Mouse (Mus musculus) liver, embryonic 15.5 days (tissue): ENCODE results near the gene C1rl. TPM values are rescaled to one million over a fixed set of nuclear protein-coding genes. Genes with fewer than 3 reads are reported as not detected.
"Not testable (repeated sequence)": the region's sequence is repeated elsewhere in the genome, so short reads cannot be mapped to it uniquely, and the experiment has no call there.

ENCODE experiments used
- ATAC-seq: fragments of 200-750 bp; cut with Nextera tagmentation; 2 replicates; pipeline ENCODE4 v1.8.0; 2017; ENCODE audit warnings: moderate number of reproducible peaks, mild to moderate bottlenecking, moderate library complexity; ENCODE audit not compliant: insufficient read depth
- H3K27ac ChIP-seq: fragments of 300-500 bp; sonication (generic); replicated peaks from 2 replicates; pipeline ENCODE4 v1.5.1; 2015; ENCODE audit warnings: mild to moderate bottlenecking, inconsistent platforms
- H3K27me3 ChIP-seq: fragments of 300-500 bp; sonication (generic); 2 replicates; pipeline ENCODE4 v1.6.1; 2015; ENCODE audit warnings: mild to moderate bottlenecking, inconsistent platforms
- H3K36me3 ChIP-seq: fragments of 300-500 bp; sonication (generic); replicated peaks from 2 replicates; pipeline ENCODE4 v1.6.1; 2015; ENCODE audit warnings: moderate library complexity, mild to moderate bottlenecking, inconsistent platforms
- H3K4me1 ChIP-seq: fragments of 300-500 bp; sonication (generic); replicated peaks from 2 replicates; pipeline ENCODE4 v1.6.1; 2015; ENCODE audit warnings: inconsistent platforms
- H3K4me2 ChIP-seq: fragments of 300-500 bp; sonication (generic); 2 replicates; pipeline ENCODE4 v1.6.1; 2015; ENCODE audit warnings: moderate library complexity, mild to moderate bottlenecking, inconsistent platforms
- H3K4me3 ChIP-seq: fragments of 300-500 bp; sonication (generic); replicated peaks from 2 replicates; pipeline ENCODE4 v1.5.1; 2015; ENCODE audit warnings: mild to moderate bottlenecking, inconsistent platforms
- H3K9ac ChIP-seq: fragments of 300-500 bp; sonication (generic); 2 replicates; pipeline ENCODE4 v1.6.1; 2015; ENCODE audit warnings: moderate library complexity, mild to moderate bottlenecking, inconsistent platforms
- H3K9me3 ChIP-seq: fragments of 300-500 bp; sonication (generic); replicated peaks from 2 replicates; pipeline ENCODE4 v1.6.1; 2016; ENCODE audit warnings: inconsistent platforms
- WGBS: fragments of 180-500 bp; shearing (Covaris S2); methylation state at CpG from one replicate; pipeline ENCODE4 v1.1.7; 2015; ENCODE audit warnings: mixed read lengths; ENCODE audit not compliant: insufficient replicate concordance; 5-methylcytosine and 5-hydroxymethylcytosine counted together
- polyA plus RNA-seq: library from polyadenylated mRNA; unstranded; fragments of >200 nt; fragmentation: Nextera tagmentation; extraction: Ambion mirVana; gene quantifications from 2 replicates; pipeline ENCODE4 v1.2.1, GENCODE M21; 2015

C1rl gene
- polyA plus RNA-seq, 1 experiment from 2014 or later: 11.2 TPM

GRCm38 (mm10) chr6:124457827-124458226 lies 35.1 kb upstream of the C1rl start:
- no peaks in the 10 kb centered on the region for H3K36me3 ChIP-seq

GRCm38 (mm10) chr6:124458505-124458904 lies 34.4 kb upstream of the C1rl start:
- H3K36me3 ChIP-seq: no peaks in the 10 kb centered on the region
- peaks cover 9% of the 10 kb centered on the region; the same call in 1 of the 2 replicates for H3K4me1 ChIP-seq
- peaks cover 9% of the 10 kb centered on the region; the same call in 1 of the 2 replicates for H3K27me3 ChIP-seq
- 78% methylated on average over 11 of the region's 11 CpGs for WGBS
- ATAC-seq: no peak
- H3K4me3 ChIP-seq: no peak overlapping the region
- H3K27ac ChIP-seq: no peak overlapping the region
- H3K9me3 ChIP-seq: no peaks in the 10 kb centered on the region
- no peak overlapping the region for H3K4me2 ChIP-seq
- H3K9ac ChIP-seq: no peak overlapping the region

More at GRCm38 (mm10) chr6:124457827-124458226, 35.1 kb upstream of the C1rl start:
- no peak for ATAC-seq
- Histone ChIP-seq H3K27ac (no peak overlapping the region), H3K4me2 (no peak overlapping the region), H3K9me3 (no peaks in the 10 kb centered on the region), H3K4me3 (no peak overlapping the region), H3K27me3 (0 out of 2 replicates have a peak, but pooled peaks cover 3% of the 10 kb centered on the region), H3K9ac (no peak overlapping the region), H3K4me1 (peaks cover 16% of the 10 kb centered on the region)
- 80% methylated on average over 5 of the region's 5 CpGs for WGBS

- Histone ChIP-seq H3K9ac (no peak overlapping the region), H3K4me3 (no peak overlapping the region), H3K27me3 (peaks cover 13% of the 10 kb centered on the region), H3K36me3 (no peaks in the 10 kb centered on the region), H3K27ac (no peak overlapping the region), H3K4me2 (no peak overlapping the region), H3K4me1 (peaks cover 14% of the 10 kb centered on the region), H3K9me3 (no peaks in the 10 kb centered on the region)
- no peak for ATAC-seq
- 20% methylated on average over 4 of the region's 4 CpGs for WGBS
These were observed 33.5 kb upstream of the C1rl start for GRCm38 (mm10) chr6:124459388-124459787.

GRCm38 (mm10) chr6:124463881-124464291 lies 29.0 kb upstream of the C1rl start:
- H3K4me1 ChIP-seq: peaks cover 26% of the 10 kb centered on the region
- WGBS: 7% methylated on average over 8 of the region's 8 CpGs
- no peak overlapping the region for H3K27ac ChIP-seq
- H3K27me3 ChIP-seq: peaks cover 14% of the 10 kb centered on the region
- H3K4me2 ChIP-seq: peak overlapping the region; percentile 79
- H3K36me3 ChIP-seq: no peaks in the 10 kb centered on the region
- H3K9ac ChIP-seq: no peak overlapping the region
- ATAC-seq: no peak; the same call in 1 of the 2 replicates
- H3K4me3 ChIP-seq: peak overlapping the region; percentile 49
- no peaks in the 10 kb centered on the region for H3K9me3 ChIP-seq

- Histone ChIP-seq H3K4me1 (peaks cover 22% of the 10 kb centered on the region), H3K9ac (peak within 1 kb of the TSS; percentile 54), H3K4me2 (peak within 1 kb of the TSS; percentile 79), H3K4me3 (peak within 1 kb of the TSS; percentile 49), H3K9me3 (no peaks in the 10 kb centered on the region), H3K27me3 (peaks cover 14% of the 10 kb centered on the region), H3K36me3 (no peaks in the 10 kb centered on the region), H3K27ac (no peak within 1 kb of the TSS)
- WGBS: 9% methylated on average over 27 of the region's 27 CpGs
- ATAC-seq: peak; percentile 92
These were observed 28.3 kb upstream of the C1rl start, which contains the start of gene Clstn3 for GRCm38 (mm10) chr6:124464305-124465271. Gene Clstn3 (minus strand): TSS chr6:124464794.

GRCm38 (mm10) chr6:124465299-124465698 lies 27.6 kb upstream of the C1rl start:
- H3K9me3 ChIP-seq: no peaks in the 10 kb centered on the region
- WGBS: 51% methylated on average over 6 of the region's 6 CpGs
- peaks cover 22% of the 10 kb centered on the region for H3K4me1 ChIP-seq
- H3K27me3 ChIP-seq: peaks cover 14% of the 10 kb centered on the region
- peak overlapping the region; percentile 79 for H3K4me2 ChIP-seq
- H3K4me3 ChIP-seq: peak overlapping the region; percentile 49; the same call in 1 of the 2 replicates
- H3K9ac ChIP-seq: no peak overlapping the region
- no peaks in the 10 kb centered on the region for H3K36me3 ChIP-seq
- no peak for ATAC-seq
- no peak overlapping the region for H3K27ac ChIP-seq

GRCm38 (mm10) chr6:124465729-124466128 lies 27.2 kb upstream of the C1rl start:
- H3K27me3 ChIP-seq: peaks cover 14% of the 10 kb centered on the region
- H3K4me2 ChIP-seq: no peak overlapping the region
- no peaks in the 10 kb centered on the region for H3K36me3 ChIP-seq
- no peaks in the 10 kb centered on the region for H3K9me3 ChIP-seq
- H3K4me3 ChIP-seq: no peak overlapping the region
- WGBS: 76% methylated on average over 6 of the region's 6 CpGs
- no peak overlapping the region for H3K9ac ChIP-seq
- no peak for ATAC-seq
- peaks cover 24% of the 10 kb centered on the region for H3K4me1 ChIP-seq
- no peak overlapping the region for H3K27ac ChIP-seq

- H3K27ac ChIP-seq: peak overlapping the region; percentile 78; the same call in 1 of the 2 replicates
These were observed 21.8 kb upstream of the C1rl start for GRCm38 (mm10) chr6:124471121-124471520.

GRCm38 (mm10) chr6:124471783-124472638 lies 20.9 kb upstream of the C1rl start:
- not testable (repeated sequence) for H3K9ac ChIP-seq, H3K36me3 ChIP-seq, H3K4me3 ChIP-seq, H3K9me3 ChIP-seq, H3K27me3 ChIP-seq
- WGBS: 34% methylated on average over 6 of the region's 6 CpGs
- peak; percentile 79 for ATAC-seq
- Histone ChIP-seq H3K4me1 (peaks cover 43% of the 10 kb centered on the region), H3K4me2 (peak overlapping the region; percentile 58), H3K27ac (peak overlapping the region; percentile 78)

More at GRCm38 (mm10) chr6:124471121-124471520, 21.8 kb upstream of the C1rl start:
- no peaks in the 10 kb centered on the region for H3K36me3 ChIP-seq
- no peaks in the 10 kb centered on the region for H3K9me3 ChIP-seq
- no peak overlapping the region for H3K4me3 ChIP-seq
- no peak overlapping the region for H3K4me2 ChIP-seq
- WGBS: 68% methylated on average over 3 of the region's 3 CpGs
- peaks cover 39% of the 10 kb centered on the region for H3K4me1 ChIP-seq
- ATAC-seq: no peak
- no peaks in the 10 kb centered on the region for H3K27me3 ChIP-seq
- H3K9ac ChIP-seq: no peak overlapping the region

- Histone ChIP-seq H3K36me3 (no peaks in the 10 kb centered on the region), H3K27ac (peak overlapping the region; percentile 76), H3K4me2 (peak overlapping the region; percentile 58), H3K4me1 (peaks cover 51% of the 10 kb centered on the region), H3K27me3 (no peaks in the 10 kb centered on the region), H3K4me3 (no peak overlapping the region), H3K9ac (no peak overlapping the region), H3K9me3 (no peaks in the 10 kb centered on the region)
- WGBS: 22% methylated on average over 6 of the region's 6 CpGs
- peak; percentile 40; the same call in 1 of the 2 replicates for ATAC-seq
These were observed 20.1 kb upstream of the C1rl start for GRCm38 (mm10) chr6:124472801-124473200.
